Mouse (Mus musculus) CD4-positive, CD25-positive, alpha-beta regulatory T cell (primary cell): ENCODE results near the gene St6galnac4. TPM values are rescaled to one million over a fixed set of nuclear protein-coding genes. Genes with fewer than 3 reads are reported as not detected.

Experiments used
- polyA plus RNA-seq: library from polyadenylated mRNA; unstranded; fragments of 100-300 nt; shearing (Covaris generic); gene quantifications from one replicate; pipeline ENCODE4 v1.2.1, GENCODE M21; 2017

Gene St6galnac4
- 43.7 TPM for polyA plus RNA-seq

GRCm38 (mm10) chr2:32586871-32587351 is at the start of gene St6galnac4:
TSS of gene St6galnac4 (plus strand) at chr2:32587095.

DNA sequence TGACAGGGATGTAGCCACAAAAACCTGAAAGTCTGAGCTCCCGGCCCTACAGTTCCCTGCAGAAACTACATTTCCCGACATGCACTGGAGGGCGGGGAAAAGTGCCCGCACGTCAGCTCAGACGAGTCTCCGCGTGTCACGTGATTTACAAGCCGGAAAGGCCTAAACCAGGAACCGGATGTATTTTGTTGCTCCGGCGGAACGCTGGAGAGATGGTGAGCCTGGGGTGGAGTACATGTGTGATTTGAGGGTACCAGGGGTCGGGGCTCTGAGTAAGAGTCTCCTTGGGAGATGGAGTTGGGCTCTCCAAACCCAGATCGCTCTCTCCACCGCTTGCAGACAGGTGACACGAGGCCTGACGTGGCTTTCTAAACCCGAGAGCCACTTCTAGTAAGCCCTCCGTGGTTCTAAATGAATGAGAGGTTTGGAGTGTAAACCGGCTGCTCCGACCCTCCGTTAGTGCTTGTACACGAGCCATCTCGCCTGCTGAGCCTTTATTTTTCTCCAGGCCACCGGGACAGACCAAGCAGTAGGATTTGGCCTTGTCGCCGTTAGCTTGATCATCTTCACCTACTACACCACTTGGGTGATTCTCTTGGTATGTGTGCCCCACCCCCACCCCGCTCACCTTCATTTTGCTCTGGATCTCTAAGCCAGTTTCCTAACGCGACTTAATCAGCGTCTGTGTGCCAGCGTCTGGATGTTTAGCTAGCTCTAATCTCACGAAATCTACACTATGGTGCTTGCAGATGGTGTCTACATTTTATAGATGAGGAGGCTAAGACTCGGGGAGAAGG is 16.0 kb upstream of the St6galnac4 start, which contains the start of gene Dpm2:
Gene Dpm2, plus strand, starts transcription at position 161 of the 797 bp plus-strand sequence.

DNA sequence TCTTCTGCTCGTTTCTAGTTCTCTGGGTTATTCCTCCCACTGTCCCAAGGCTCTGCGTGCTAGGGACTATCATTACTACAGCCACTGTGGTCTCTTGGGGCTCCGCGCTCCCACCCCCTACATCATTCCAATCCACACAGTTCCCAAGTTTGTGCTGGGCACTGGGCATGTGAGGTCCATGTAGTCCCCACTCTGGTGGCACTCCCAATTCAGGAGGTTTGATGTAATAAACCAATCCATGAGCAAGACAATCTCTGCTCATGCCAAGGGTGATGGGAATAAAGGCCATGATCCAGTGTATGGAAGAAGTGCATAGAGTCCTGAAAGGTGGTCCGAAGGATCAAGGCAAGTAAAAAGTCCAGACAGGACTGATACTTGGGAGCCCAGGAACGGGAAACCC is 12.4 kb upstream of the St6galnac4 start, which contains the start of gene Pip5kl1:
Gene Pip5kl1, plus strand, starts transcription at position 301 of the 400 bp plus-strand sequence.

GRCm38 (mm10) chr2:32575586-32576160 is 11.2 kb upstream of the St6galnac4 start, which contains the start of gene 9430097D07Rik:
TSS of gene 9430097D07Rik (minus strand) at chr2:32575684.

DNA sequence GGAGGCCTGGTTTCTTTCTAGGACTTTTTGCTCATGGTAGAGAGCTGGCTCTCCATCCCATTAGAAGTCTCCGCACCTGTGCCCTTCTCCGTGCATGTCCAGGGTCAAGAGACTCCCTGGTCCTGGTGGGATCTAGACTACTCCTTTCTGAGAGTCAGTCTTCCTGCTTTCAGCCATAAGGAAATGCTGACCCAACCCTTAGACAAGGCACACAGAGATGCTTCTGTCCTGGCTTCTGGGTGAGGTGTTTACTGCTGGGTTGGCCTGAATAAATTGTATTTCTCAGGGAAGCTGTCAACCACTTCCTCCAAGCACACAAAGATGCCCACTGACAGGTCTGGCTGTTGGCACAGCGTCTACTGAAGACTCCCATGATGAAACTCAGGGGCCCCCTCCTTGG is 12.5 kb downstream of the St6galnac4 start, which contains the start of gene St6galnac6:
Gene St6galnac6, plus strand, starts transcription at position 301 of the 400 bp plus-strand sequence.

DNA sequence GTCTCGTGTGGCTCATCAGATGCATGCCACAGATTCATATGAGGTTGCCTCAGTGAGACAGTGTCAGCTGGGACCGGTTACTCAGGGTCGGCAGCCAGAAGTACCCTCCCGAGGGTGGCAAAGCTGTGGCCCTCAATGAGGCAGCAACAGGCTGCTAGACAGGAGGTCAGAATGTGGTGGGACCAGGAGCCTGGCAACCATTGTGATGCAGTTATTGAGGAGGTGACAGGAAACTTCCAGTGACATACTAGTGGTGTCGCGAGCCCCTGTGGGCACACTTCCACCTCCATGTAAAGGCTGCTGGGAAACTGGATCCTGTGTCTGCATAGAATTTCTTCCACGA is 34.6 kb downstream of the St6galnac4 start, which contains the start of gene Ak1:
Gene Ak1, plus strand, starts transcription at position 242 of the 343 bp plus-strand sequence.

DNA sequence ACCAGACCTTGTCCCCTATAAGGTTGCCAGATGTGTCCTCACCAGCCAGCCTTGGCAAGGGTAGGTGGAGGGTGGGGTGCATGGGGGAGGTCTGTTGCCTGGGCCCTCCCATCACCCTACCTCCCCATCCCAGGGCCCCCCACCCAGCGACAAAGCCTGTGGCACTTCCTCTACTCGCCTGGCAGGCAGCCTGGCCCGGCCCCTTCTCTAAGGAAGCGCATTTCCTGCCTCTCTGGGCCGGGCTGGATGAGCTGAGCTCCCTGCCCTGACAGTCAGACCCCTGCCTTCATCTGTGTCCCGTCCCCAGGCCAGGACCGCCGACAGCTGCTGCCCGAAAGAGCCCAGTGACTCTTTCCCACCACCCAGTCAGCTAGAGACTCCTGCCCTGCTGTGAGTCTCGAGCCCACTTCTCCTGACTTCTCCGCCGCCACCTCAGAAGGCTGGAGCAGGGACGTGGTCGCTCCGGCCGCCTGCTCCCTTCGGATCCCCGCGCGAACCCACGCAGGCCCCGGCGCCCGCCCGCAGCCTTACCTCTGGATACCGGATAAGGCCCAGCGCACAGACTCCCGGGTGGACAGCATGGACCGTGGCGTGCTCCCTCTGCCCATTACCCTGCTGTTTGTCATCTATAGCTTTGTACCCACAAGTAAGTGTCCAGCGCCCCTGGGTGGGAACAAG is 59.6 kb downstream of the St6galnac4 start, which contains the start of gene Eng:
Gene Eng, plus strand, starts transcription at position 217 of the 678 bp plus-strand sequence.

Other genes with a start within 250 kb of the St6galnac4 start
- 125 TPM for gene Ciz1, start 234.8 kb upstream of the St6galnac4 start, polyA plus RNA-seq
- gene Dnm1, start 233.8 kb upstream of the St6galnac4 start, polyA plus RNA-seq: not detected
- gene 1110008P14Rik, start 205.2 kb upstream of the St6galnac4 start, polyA plus RNA-seq: 70.6 TPM
- not detected for gene Lcn2, start 198.8 kb upstream of the St6galnac4 start, polyA plus RNA-seq
- 23.8 TPM for gene Ptges2, start 191.2 kb upstream of the St6galnac4 start, polyA plus RNA-seq
- gene Naif1, start 136.6 kb upstream of the St6galnac4 start, polyA plus RNA-seq: 8.7 TPM
- 26.7 TPM for gene Slc25a25, start 135.7 kb upstream of the St6galnac4 start, polyA plus RNA-seq
- gene Fam102a, start 51.8 kb upstream of the St6galnac4 start, polyA plus RNA-seq: 139 TPM
- gene Dpm2, start 16.2 kb upstream of the St6galnac4 start, polyA plus RNA-seq: 139 TPM
- 0.36 TPM for gene Pip5kl1, start 12.3 kb upstream of the St6galnac4 start, polyA plus RNA-seq
- gene 9430097D07Rik, start 11.4 kb upstream of the St6galnac4 start, polyA plus RNA-seq: 0.12 TPM
- 5.1 TPM for gene St6galnac6, start 12.6 kb downstream of the St6galnac4 start, polyA plus RNA-seq
- not detected for gene Ak1, start 34.7 kb downstream of the St6galnac4 start, polyA plus RNA-seq
- gene Eng, start 59.5 kb downstream of the St6galnac4 start, polyA plus RNA-seq: 0.19 TPM
- 25.7 TPM for gene Fpgs, start 117.0 kb downstream of the St6galnac4 start, polyA plus RNA-seq
- 177 TPM for gene Cdk9, start 126.0 kb downstream of the St6galnac4 start, polyA plus RNA-seq
- 116 TPM for gene Sh2d3c, start 134.0 kb downstream of the St6galnac4 start, polyA plus RNA-seq
- gene 6330409D20Rik, start 153.9 kb downstream of the St6galnac4 start, polyA plus RNA-seq: 0.85 TPM
- 76.5 TPM for gene Tor2a, start 170.1 kb downstream of the St6galnac4 start, polyA plus RNA-seq
- 0.48 TPM for gene Ttc16, start 188.5 kb downstream of the St6galnac4 start, polyA plus RNA-seq
- gene Ptrh1, start 188.7 kb downstream of the St6galnac4 start, polyA plus RNA-seq: 4.9 TPM
- gene Cfap157, start 197.3 kb downstream of the St6galnac4 start, polyA plus RNA-seq: 0.22 TPM